Mouse (Mus musculus) embryonic fibroblast, embryonic 13.5 days (primary cell): ENCODE measurements around the gene Prkaca.

Source experiments
- CTCF ChIP-seq: IDR thresholded peaks from 2 replicates; pipeline ENCODE4 v1.5.1; 2011; ENCODE audit warnings: mild to moderate bottlenecking, control low read depth, low read length, moderate library complexity, borderline replicate concordance; ENCODE audit not compliant: insufficient read depth
- POLR2A ChIP-seq: IDR thresholded peaks from 2 replicates; pipeline ENCODE4 v1.6.1; 2011; ENCODE audit warnings: low read depth, mild to moderate bottlenecking, control low read depth, low read length, moderate library complexity

GRCm38 (mm10) chr8:84042066-84042947 lies 69.5 kb downstream of the Prkaca start, which contains the start of gene Il27ra:
- TF ChIP-seq POLR2A (no peak), CTCF (peak; percentile 61; the same call in 1 of the 2 replicates)
